Mouse (Mus musculus) MEL (cell line): ENCODE data around the gene Nyap1.

Source experiments
- CTCF ChIP-seq, 3 experiments: IDR thresholded peaks in 2 of 3; conservative IDR thresholded peaks in 1 of 3; 2 replicates each; pipeline ENCODE4 v1.5.1; 2011 to 2012; ENCODE audit warnings: low read length in 3 of 3, low read depth in 2 of 3, mild to moderate bottlenecking in 2 of 3, improper control_type of control experiment in 1 of 3, inconsistent platforms in 1 of 3, mixed read lengths in 1 of 3, moderate library complexity in 1 of 3; ENCODE audit not compliant: control insufficient read depth in 1 of 3, insufficient read depth in 1 of 3, poor library complexity in 1 of 3, severe bottlenecking in 1 of 3
- EP300 ChIP-seq, 2 experiments: IDR thresholded peaks; 2 replicates each; pipeline ENCODE4 v1.6.1; 2011; ENCODE audit warnings: improper control_type of control experiment in 2 of 2, low read length in 2 of 2, low read depth in 1 of 2, mild to moderate bottlenecking in 1 of 2
- POLR2A ChIP-seq, 2 experiments: IDR thresholded peaks; 2 replicates each; pipeline ENCODE4 v1.6.1; 2011 to 2012; ENCODE audit warnings: low read length in 2 of 2, mild to moderate bottlenecking in 2 of 2, control low read depth in 1 of 2, improper control_type of control experiment in 1 of 2, low read depth in 1 of 2, moderate library complexity in 1 of 2; ENCODE audit not compliant: control insufficient read depth in 1 of 2, insufficient read depth in 1 of 2, poor library complexity in 1 of 2
- RAD21 ChIP-seq: IDR thresholded peaks from 2 replicates; pipeline ENCODE4 v1.6.1; 2011; ENCODE audit warnings: mild to moderate bottlenecking, low read depth, low read length, improper control_type of control experiment

- TF ChIP-seq EP300 (IDR thresholded peaks at IDR 0.05; ENCODE audit: low read depth in 1 of 2, low read length in 2 of 2), result no peak
- no peak for TF ChIP-seq POLR2A (IDR thresholded peaks at IDR 0.05; ENCODE audit: control insufficient read depth in 1 of 2, insufficient read depth in 1 of 2, low read depth in 1 of 2, low read length in 2 of 2, poor library complexity in 1 of 2)
- TF ChIP-seq RAD21, result no peak
- no peak for TF ChIP-seq CTCF (IDR thresholded peaks at IDR 0.05 in 2 of 3, conservative IDR thresholded peaks at IDR 0.05 in 1 of 3; ENCODE audit: control insufficient read depth in 1 of 3, insufficient read depth in 1 of 3, low read depth in 2 of 3, low read length in 3 of 3, poor library complexity in 1 of 3, severe bottlenecking in 1 of 3)
These were observed 42.6 kb upstream of the Nyap1 start for GRCm38 (mm10) chr5:137783901-137784540.
